Mouse (Mus musculus): ENCODE data around the gene Fabp1. TPM values are rescaled to one million over a fixed set of nuclear protein-coding genes. Genes with fewer than 3 reads are reported as not detected.
A peak's percentile ranks its signal among the peaks of the same experiment; 100 is the strongest.

The Fabp1 gene
- total RNA-seq, 4 experiments from 2014 or later: not detected

GRCm38 (mm10) chr6:71211917-71212316 lies 12.3 kb downstream of the Fabp1 start:
- peak; percentile 17 for DNase-seq (ENCODE audit: low spot score)

- DNase-seq (ENCODE audit: low spot score): no peak
Observed at GRCm38 (mm10) chr6:71212471-71212870, 12.8 kb downstream of the Fabp1 start.

- DNase-seq (ENCODE audit: low spot score): no peak
Observed at GRCm38 (mm10) chr6:71221501-71221900, 21.9 kb downstream of the Fabp1 start.

GRCm38 (mm10) chr6:71224184-71224943 lies 24.7 kb downstream of the Fabp1 start:
- DNase-seq (ENCODE audit: low spot score): no peak

GRCm38 (mm10) chr6:71226544-71226943 lies 26.9 kb downstream of the Fabp1 start:
- DNase-seq (ENCODE audit: low spot score): no peak

DNA sequence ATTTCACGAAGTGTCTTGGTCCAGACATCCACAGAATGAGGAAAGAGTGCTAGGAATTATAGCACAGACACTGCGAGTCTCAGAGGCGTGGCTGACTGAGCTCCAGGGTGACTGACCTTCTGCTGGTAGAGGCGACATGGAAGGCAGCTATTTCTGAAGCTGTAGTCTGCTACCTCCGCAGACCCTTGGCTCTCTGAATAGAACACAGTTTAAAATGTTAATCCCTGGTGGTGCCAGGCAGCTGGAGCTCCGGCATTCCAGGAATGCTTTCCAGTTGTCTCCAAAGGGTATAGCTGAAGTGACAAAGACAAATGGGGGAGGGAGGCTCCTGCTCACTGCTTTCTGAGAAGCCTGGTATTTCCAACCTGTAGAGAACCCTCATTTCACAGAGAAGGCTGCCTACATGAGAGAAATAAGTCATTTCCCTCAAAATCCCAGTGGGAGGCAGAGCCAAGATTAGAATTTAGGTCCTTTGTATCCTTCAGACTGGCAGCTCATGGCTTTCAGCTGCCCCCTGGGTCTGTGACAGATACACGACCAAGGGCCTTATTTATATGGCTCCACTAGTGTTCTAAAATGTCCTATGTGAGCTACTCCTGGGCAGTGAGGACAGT lies 27.6 kb downstream of the Fabp1 start:
- peak; percentile 13 for DNase-seq (ENCODE audit: low spot score)

DNA sequence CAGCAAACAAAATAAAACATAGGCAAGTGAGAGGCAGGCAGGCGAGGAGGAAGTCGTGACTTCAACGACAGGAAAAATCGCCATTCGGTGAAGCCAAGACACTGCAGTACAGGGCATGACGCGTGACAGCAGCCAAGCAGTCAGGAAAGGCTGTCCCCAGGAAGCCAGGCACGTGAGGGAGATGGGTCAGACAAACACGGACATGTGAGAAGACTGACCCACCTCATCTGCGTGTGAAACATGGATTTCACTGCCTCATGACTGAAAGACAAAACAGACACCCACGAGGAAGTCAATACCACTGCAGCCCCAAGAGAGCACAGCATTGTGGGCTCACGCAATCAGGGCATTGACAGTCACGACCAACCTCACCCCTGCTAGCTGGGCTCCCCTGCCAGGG lies 35.5 kb downstream of the Fabp1 start:
- DNase-seq (ENCODE audit: low spot score): no peak

GRCm38 (mm10) chr6:71235944-71236343 lies 36.3 kb downstream of the Fabp1 start:
- no peak for DNase-seq (ENCODE audit: low spot score)

DNA sequence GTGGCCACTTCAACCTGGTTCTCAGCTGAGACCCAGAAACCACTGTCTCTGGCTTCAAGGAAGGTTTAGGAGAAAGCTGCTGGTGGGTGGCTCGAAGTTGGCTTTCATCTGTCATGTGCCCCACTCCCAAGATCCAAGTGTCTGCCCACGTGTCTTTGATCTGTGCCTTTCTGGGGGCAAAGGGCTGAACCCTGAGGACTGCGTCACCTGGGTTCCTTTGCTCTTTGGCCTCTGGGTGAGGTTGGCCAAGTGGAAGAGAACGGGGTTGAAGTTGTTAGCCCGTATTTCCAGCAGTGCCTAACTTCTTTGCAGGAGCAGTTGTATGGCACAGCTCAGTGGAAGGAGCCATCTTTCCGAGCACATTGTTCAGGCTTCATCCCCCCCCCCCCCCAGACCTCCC lies 36.9 kb downstream of the Fabp1 start:
- no peak for DNase-seq (ENCODE audit: low spot score)

- DNase-seq (ENCODE audit: low spot score): no peak
Observed at GRCm38 (mm10) chr6:71237031-71237431, 37.4 kb downstream of the Fabp1 start.

DNA sequence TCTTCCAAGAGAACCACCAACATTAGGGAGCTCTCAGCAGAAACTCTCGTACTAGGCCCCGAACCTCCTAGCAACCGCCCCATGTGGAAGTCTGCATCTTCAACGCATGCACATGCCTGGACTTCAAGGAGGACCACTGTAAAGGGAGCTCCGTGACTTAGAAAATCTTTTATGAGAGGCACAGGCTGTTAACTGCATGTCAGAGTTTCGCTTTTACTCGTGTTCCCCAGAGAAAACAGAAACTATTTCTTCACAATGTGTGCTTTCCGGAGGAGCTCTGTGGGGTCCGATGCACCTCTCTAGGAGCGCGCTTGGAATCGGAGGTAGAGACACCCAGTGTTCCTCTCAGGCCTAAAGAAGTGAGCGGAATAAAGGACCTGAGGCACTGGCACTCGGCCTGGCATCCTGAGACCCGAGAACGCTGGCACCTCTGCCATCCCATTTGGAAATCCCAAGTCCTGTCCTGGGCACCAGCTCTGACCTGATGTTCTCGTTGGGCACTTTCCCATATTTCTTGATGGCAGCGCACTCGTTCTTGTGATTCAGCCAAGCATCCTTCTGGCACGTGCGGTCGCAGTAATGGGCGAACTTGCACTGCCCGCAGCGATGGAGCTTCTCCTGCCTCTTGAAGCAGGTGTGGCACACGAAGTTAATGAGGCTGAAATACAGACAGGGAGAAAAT lies 39.6 kb downstream of the Fabp1 start:
- DNase-seq (ENCODE audit: low spot score): no peak

DNA sequence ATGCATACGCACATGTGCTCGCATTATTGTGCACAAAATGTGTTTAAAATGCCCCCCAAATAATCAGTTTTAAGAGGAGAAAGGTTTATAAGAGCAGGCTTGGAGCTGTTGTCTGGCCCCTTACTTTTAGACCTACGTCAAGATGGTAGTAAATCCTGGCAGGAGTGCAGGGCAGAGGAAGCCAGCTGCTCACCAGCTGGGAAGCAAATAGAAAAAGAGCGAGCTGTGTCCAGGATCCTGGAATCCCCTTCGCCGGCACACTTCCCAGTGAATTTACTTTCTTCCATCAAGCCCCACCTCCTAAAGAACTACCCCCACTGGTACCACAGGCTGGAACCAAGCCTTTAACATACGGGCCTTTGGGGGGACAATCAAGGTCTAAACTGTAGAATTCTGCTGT lies 41.2 kb downstream of the Fabp1 start:
- DNase-seq (ENCODE audit: low spot score): no peak

DNA sequence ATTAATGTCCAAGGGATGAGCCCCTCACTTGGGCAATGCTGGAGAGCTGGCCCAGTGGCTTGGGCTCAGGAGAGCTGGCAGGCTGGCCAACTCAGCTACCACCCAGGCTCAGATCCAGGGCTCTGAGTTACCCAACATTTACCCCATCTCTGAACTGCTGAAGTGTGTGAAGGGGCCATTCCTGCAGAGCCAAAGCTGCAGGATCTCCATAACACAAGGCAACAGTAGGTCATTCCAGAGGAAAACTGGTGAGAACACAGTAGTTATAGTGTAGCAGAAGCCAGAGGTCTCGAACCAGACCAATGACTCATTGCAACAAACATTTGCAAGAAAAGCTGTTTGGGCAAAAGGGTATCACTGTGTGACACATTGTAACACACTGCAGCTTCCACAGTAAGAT lies 43.2 kb downstream of the Fabp1 start:
- no peak for DNase-seq (ENCODE audit: low spot score)

DNA sequence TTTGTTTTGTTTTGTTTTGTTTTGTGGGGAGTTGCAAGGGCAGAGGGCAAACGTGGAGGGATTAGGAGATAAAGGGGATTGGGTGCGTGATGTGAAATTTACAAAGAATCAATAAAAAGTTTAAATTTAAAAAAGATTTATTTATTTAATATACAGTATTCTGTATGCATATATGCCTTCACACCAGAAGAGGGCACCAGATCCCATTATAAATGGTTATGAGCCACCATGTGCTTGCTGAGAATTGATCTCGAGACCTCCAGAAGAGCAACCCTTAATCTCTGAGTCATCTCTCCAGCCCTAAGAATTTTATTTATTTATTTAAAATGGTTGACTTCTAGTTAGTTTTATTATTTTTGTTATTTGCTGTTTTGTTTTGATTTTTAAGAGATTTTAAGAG lies 43.6 kb downstream of the Fabp1 start:
- DNase-seq (ENCODE audit: low spot score): no peak

GRCm38 (mm10) chr6:71248420-71248819 lies 48.8 kb downstream of the Fabp1 start:
- no peak for DNase-seq (ENCODE audit: low spot score)

DNA sequence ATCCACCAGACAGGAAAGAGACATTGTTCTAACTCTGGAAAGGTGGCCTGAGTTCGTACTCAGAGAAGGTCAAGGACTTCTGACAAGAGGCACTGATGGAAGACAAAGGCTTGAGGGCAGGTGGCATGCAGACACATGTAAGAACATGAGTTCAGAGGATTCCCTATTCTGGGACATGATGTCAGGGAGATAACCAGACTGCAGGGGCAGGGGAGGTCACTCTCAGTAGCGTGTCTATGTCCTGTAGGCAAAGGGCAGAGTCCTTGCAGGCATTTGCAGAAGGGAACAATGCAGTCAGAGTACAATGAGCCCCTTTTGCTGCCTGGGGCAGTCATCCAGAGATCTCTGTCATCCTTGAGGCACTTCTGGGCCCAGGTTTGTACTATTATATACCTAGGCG lies 50.0 kb downstream of the Fabp1 start:
- no peak for DNase-seq (ENCODE audit: low spot score)

DNA sequence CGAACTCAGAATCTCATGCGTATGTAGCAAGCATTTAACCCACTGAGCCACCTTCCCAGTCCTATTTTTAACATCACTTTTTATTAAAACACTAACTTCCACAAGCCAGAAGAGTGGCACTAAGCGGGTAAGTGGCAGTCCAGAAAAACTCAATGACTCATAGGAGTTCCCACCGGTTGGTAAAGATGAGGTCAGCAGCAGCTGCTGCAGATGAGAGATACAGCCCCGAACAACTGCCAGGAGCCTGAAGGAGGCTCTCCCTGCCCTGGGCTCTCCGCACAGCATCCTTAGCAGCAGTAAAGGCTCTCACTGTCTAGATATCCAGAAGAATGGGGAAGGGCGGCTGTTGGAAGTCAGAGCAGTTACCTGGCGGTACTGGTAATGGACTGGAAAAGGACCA lies 51.3 kb downstream of the Fabp1 start:
- DNase-seq (ENCODE audit: low spot score): no peak

- no peak for DNase-seq (ENCODE audit: low spot score)
Observed at GRCm38 (mm10) chr6:71254456-71254855, 54.8 kb downstream of the Fabp1 start.

Other genes with a start within 250 kb of the Fabp1 start
- not detected for gene Foxi3, start 243.3 kb upstream of the Fabp1 start, total RNA-seq (2022)
- 1 to 10 TPM; 4.3 to 6.7 (median 5.2) TPM for gene Thnsl2, start 55.4 kb upstream of the Fabp1 start, total RNA-seq (2022)
- 10 to 100 TPM; 49.5 to 61.3 (median 54.1) TPM for gene Krcc1, start 71.8 kb downstream of the Fabp1 start, total RNA-seq (2022)
- gene Smyd1, start 122.4 kb downstream of the Fabp1 start, total RNA-seq (2022): 100 to 1,000 TPM; 345 to 402 (median 349) TPM
- gene Cd8b1, start 123.0 kb downstream of the Fabp1 start, total RNA-seq (2022): under 1 TPM in 2 of 4 experiments, not detected in 2; 0.17 to 0.19 TPM
- under 1 TPM; 0.08 to 0.22 (median 0.15) TPM for gene Cd8a, start 173.6 kb downstream of the Fabp1 start, total RNA-seq (2022)
- gene Rmnd5a, start 240.8 kb downstream of the Fabp1 start, total RNA-seq (2022): 10 to 100 TPM; 74.5 to 77.5 (median 77.2) TPM